Mouse (Mus musculus) liver, embryonic 11.5 days (tissue): ENCODE data around the gene Gm17027. TPM values are rescaled to one million over a fixed set of nuclear protein-coding genes. Genes with fewer than 3 reads are reported as not detected.
"Not testable (repeated sequence)": the region's sequence is repeated elsewhere in the genome, so short reads cannot be mapped to it uniquely, and the experiment has no call there.

Experiments used
- ATAC-seq: fragments of 200-750 bp; cut with Nextera tagmentation; replicated peaks from 2 replicates; pipeline ENCODE4 v1.8.0; 2017; ENCODE audit warnings: moderate number of reproducible peaks, mild to moderate bottlenecking, moderate TSS enrichment, moderate library complexity; ENCODE audit not compliant: low FRiP score
- DNase-seq: peaks from one replicate; pipeline ENCODE4 v3.0.0-alpha.2; 2017; ENCODE audit warnings: low spot score
- H3K27ac ChIP-seq: fragments of 300-500 bp; sonication (generic); 2 replicates; pipeline ENCODE4 v1.5.1; 2014; ENCODE audit warnings: mild to moderate bottlenecking, low read depth, low read length, control low read depth
- H3K27me3 ChIP-seq: fragments of 300-500 bp; sonication (generic); replicated peaks from 2 replicates; pipeline ENCODE4 v1.6.1; 2014; ENCODE audit warnings: low read length, mixed read lengths; ENCODE audit not compliant: control insufficient read depth, insufficient read depth
- H3K36me3 ChIP-seq: fragments of 300-500 bp; sonication (generic); 2 replicates; pipeline ENCODE4 v1.6.1; 2014; ENCODE audit warnings: mild to moderate bottlenecking, low read length, moderate library complexity, mixed read lengths; ENCODE audit not compliant: control insufficient read depth, insufficient read depth
- H3K4me1 ChIP-seq: fragments of 300-500 bp; sonication (generic); replicated peaks from 2 replicates; pipeline ENCODE4 v1.6.1; 2014; ENCODE audit warnings: low read length, mixed read lengths; ENCODE audit not compliant: control insufficient read depth, insufficient read depth
- H3K4me2 ChIP-seq: fragments of 300-500 bp; sonication (generic); 2 replicates; pipeline ENCODE4 v1.6.1; 2014; ENCODE audit warnings: mild to moderate bottlenecking, control low read depth, moderate library complexity
- H3K4me3 ChIP-seq: fragments of 300-500 bp; sonication (generic); 2 replicates; pipeline ENCODE4 v1.5.1; 2014; ENCODE audit warnings: low read depth, low read length, control low read depth
- H3K9ac ChIP-seq: fragments of 300-500 bp; sonication (generic); 2 replicates; pipeline ENCODE4 v1.6.1; 2014; ENCODE audit warnings: low read depth, low read length, control low read depth
- H3K9me3 ChIP-seq: fragments of 300-500 bp; sonication (generic); 2 replicates; pipeline ENCODE4 v1.6.1; 2016; ENCODE audit warnings: low read length, inconsistent platforms, mixed read lengths; ENCODE audit not compliant: control insufficient read depth
- WGBS: fragments of 180-500 bp; shearing (Covaris S2); extraction: QIAGEN DNeasy Blood & Tissue Kit; methylation state at CpG from one replicate; pipeline ENCODE4 v1.1.7; 2014; 5-methylcytosine and 5-hydroxymethylcytosine counted together
- polyA plus RNA-seq: library from polyadenylated mRNA; unstranded; fragments of >200 nt; fragmentation: Nextera tagmentation; extraction: Ambion mirVana; gene quantifications from 2 replicates; pipeline ENCODE4 v1.2.1, GENCODE M21; 2014

Gm17027 gene
- not detected in 2 replicates for polyA plus RNA-seq

GRCm38 (mm10) chr14:42162522-42162921 lies at the start of gene Gm17027:
Gm17027 (minus strand) TSS chr14:42162622.
- not testable (repeated sequence) for H3K27ac ChIP-seq, H3K4me2 ChIP-seq, H3K9ac ChIP-seq, ATAC-seq, H3K36me3 ChIP-seq, H3K4me1 ChIP-seq, H3K27me3 ChIP-seq, DNase-seq, H3K9me3 ChIP-seq, H3K4me3 ChIP-seq
- WGBS: 83% methylated on average over 1 of the region's 2 CpGs

GRCm38 (mm10) chr14:42190691-42191090 lies 28.3 kb upstream of the Gm17027 start, which contains the start of gene Gm3573:
Gm3573 (minus strand) TSS chr14:42190791.
- not testable (repeated sequence) for ATAC-seq, H3K4me1 ChIP-seq, H3K9me3 ChIP-seq, DNase-seq, H3K27me3 ChIP-seq, H3K27ac ChIP-seq, H3K36me3 ChIP-seq, H3K4me2 ChIP-seq, H3K9ac ChIP-seq, H3K4me3 ChIP-seq
- no CpG with 5 or more reads among the region's 1 CpGs for WGBS

GRCm38 (mm10) chr14:42183936-42184335 lies 21.5 kb upstream of the Gm17027 start:
- 78% methylated on average over 3 of the region's 3 CpGs for WGBS
- H3K9me3 ChIP-seq, H3K4me2 ChIP-seq, H3K4me1 ChIP-seq, H3K36me3 ChIP-seq, H3K4me3 ChIP-seq, H3K9ac ChIP-seq, ATAC-seq, DNase-seq, H3K27me3 ChIP-seq, H3K27ac ChIP-seq: not testable (repeated sequence)

- H3K27ac ChIP-seq, H3K4me3 ChIP-seq, H3K9ac ChIP-seq, ATAC-seq, H3K4me2 ChIP-seq, DNase-seq, H3K36me3 ChIP-seq, H3K27me3 ChIP-seq, H3K4me1 ChIP-seq, H3K9me3 ChIP-seq: not testable (repeated sequence)
- 76% methylated on average over 5 of the region's 8 CpGs for WGBS
Observed at GRCm38 (mm10) chr14:42134571-42134970, 27.9 kb downstream of the Gm17027 start.

DNA sequence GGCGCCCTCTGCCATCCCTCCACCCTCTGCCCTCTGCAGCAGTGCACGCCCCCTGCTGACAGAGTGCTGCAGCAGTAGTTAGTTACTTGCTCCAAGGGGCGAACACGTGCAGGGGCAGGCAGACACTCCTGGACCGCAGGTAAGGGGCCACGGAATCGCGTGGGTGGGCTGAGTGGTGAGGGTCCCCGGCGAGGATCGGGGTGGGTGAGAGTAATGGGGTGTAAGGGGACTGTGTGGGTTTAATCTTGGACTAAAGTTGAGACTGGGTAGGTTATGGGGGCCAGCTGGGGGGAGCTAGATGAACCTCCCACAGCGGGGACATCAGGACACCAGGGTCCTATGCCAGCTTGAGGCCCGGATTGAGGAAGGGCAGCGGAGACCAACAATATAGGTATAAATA lies 28.6 kb downstream of the Gm17027 start:
- not testable (repeated sequence) for H3K27ac ChIP-seq, H3K27me3 ChIP-seq, DNase-seq, H3K4me3 ChIP-seq, ATAC-seq, H3K36me3 ChIP-seq, H3K9ac ChIP-seq, H3K4me2 ChIP-seq, H3K4me1 ChIP-seq, H3K9me3 ChIP-seq
- WGBS: 51% methylated on average over 10 of the region's 14 CpGs

- not testable (repeated sequence) for DNase-seq, H3K4me1 ChIP-seq, H3K9me3 ChIP-seq, H3K9ac ChIP-seq, H3K36me3 ChIP-seq, H3K27ac ChIP-seq, H3K27me3 ChIP-seq, ATAC-seq, H3K4me2 ChIP-seq, H3K4me3 ChIP-seq
- no CpG with 5 or more reads among the region's 2 CpGs for WGBS
Observed at GRCm38 (mm10) chr14:42117269-42117668, 45.2 kb downstream of the Gm17027 start, which contains the start of gene Gm7951. Gm7951 (minus strand) TSS chr14:42117369.

Other genes with a start within 250 kb of the Gm17027 start
- not detected in 2 replicates for gene 1700049E17Rik1, start 237.7 kb downstream of the Gm17027 start, polyA plus RNA-seq
- not detected in 2 replicates for gene 1700024B05Rik, start 218.6 kb downstream of the Gm17027 start, polyA plus RNA-seq
- gene Gm6401, start 194.7 kb downstream of the Gm17027 start, polyA plus RNA-seq: not detected in 2 replicates
- not detected in 2 replicates for gene Gm3543, start 179.3 kb downstream of the Gm17027 start, polyA plus RNA-seq
- gene Gm7951, start 45.3 kb downstream of the Gm17027 start, polyA plus RNA-seq: not detected in 2 replicates
- gene Gm3573, start 28.2 kb upstream of the Gm17027 start, polyA plus RNA-seq: not detected in 2 replicates
- not detected in 2 replicates for gene Gm17026, start 97.4 kb upstream of the Gm17027 start, polyA plus RNA-seq
- not detected in 2 replicates for gene Gm9611, start 134.7 kb upstream of the Gm17027 start, polyA plus RNA-seq
- gene Gm7995, start 147.6 kb upstream of the Gm17027 start, polyA plus RNA-seq: not detected in 2 replicates